Mouse (Mus musculus) intestine, embryonic 16.5 days (tissue): ENCODE measurements at regions not wholly inside any gene's neighbourhood (a gene's known extent, or its start where the extent isn't known, plus 50 kb on each side); places are given as distances from the start of the nearest gene placed in this dataset.

Experiments
- ATAC-seq: fragments of 200-750 bp; cut with Nextera tagmentation; 2 replicates; pipeline ENCODE4 v1.8.0; 2017; ENCODE audit warnings: moderate TSS enrichment, moderate library complexity
- H3K27ac ChIP-seq: fragments of 300-500 bp; sonication (generic); 2 replicates; pipeline ENCODE4 v1.5.1; 2014; ENCODE audit warnings: mild to moderate bottlenecking, low read length
- H3K27me3 ChIP-seq: fragments of 300-500 bp; sonication (generic); replicated peaks from 2 replicates; pipeline ENCODE4 v1.6.1; 2014; ENCODE audit warnings: low read length, control low read depth, mixed read lengths; ENCODE audit not compliant: control insufficient read depth, insufficient read depth
- H3K36me3 ChIP-seq: fragments of 300-500 bp; sonication (generic); 2 replicates; pipeline ENCODE4 v1.6.1; 2014; ENCODE audit warnings: low read length, control low read depth; ENCODE audit not compliant: control insufficient read depth, insufficient read depth
- H3K4me1 ChIP-seq: fragments of 300-500 bp; sonication (generic); 2 replicates; pipeline ENCODE4 v1.6.1; 2014; ENCODE audit warnings: low read length, control low read depth, mixed read lengths; ENCODE audit not compliant: control insufficient read depth, insufficient read depth
- H3K4me2 ChIP-seq: fragments of 300-500 bp; sonication (generic); 2 replicates; pipeline ENCODE4 v1.6.1; 2014; ENCODE audit warnings: low read depth, low read length, control low read depth
- H3K4me3 ChIP-seq: fragments of 300-500 bp; sonication (generic); 2 replicates; pipeline ENCODE4 v1.5.1; 2014; ENCODE audit warnings: mild to moderate bottlenecking, low read length
- H3K9ac ChIP-seq: fragments of 300-500 bp; sonication (generic); 2 replicates; pipeline ENCODE4 v1.6.1; 2014; ENCODE audit warnings: low read depth, low read length
- H3K9me3 ChIP-seq: fragments of 300-500 bp; sonication (generic); 2 replicates; pipeline ENCODE4 v1.6.1; 2016; ENCODE audit warnings: low read length, control low read depth; ENCODE audit not compliant: control insufficient read depth
- WGBS: fragments of 180-500 bp; shearing (Covaris S2); extraction: QIAGEN DNeasy Blood & Tissue Kit; methylation state at CpG from one replicate; pipeline ENCODE4 v1.1.7; 2014; 5-methylcytosine and 5-hydroxymethylcytosine counted together

DNA sequence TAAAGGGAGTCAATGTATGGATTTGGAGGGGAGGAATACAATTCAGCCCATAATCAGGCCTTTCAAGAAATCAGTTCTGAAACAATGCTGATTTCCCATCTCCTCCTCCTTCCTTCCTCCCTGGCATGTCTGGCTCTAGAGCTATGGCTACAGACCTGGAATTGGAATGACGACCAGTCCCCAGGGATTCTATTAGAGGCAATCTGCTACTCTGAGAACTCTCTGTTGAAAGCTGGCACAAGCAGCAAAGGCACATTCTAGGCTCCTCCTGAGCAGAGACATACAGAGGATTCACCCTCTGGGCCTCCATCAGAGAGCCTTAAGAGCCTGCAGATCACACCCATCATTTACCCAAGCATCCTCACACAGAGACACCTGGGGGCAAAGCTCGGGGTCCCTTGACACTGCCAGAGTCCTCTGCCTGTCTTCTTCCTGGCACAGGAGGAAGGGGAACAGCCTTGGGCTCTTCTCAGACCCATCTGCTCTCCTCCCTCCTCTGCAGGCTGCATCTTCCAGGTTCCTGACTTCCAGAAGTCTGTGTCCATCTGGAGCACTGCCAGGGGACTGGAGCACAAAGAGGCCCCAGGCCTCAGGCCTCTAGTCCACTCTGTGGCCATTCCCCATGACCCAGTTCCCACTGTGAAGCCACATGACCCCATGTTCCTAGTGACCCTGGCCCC, 176.2 kb downstream of the Rybp start:
- H3K4me3 ChIP-seq, result no peak overlapping the region
- peaks cover 14% of the 10 kb centered on the region for H3K4me1 ChIP-seq
- 66% methylated on average over 2 of the region's 2 CpGs for WGBS
- no peaks in the 10 kb centered on the region for H3K36me3 ChIP-seq
- ATAC-seq, result no peak
- H3K9me3 ChIP-seq, result no peaks in the 10 kb centered on the region
- H3K27ac ChIP-seq, result no peak overlapping the region
- no peak overlapping the region for H3K9ac ChIP-seq
- H3K27me3 ChIP-seq, result no peaks in the 10 kb centered on the region
- no peak overlapping the region for H3K4me2 ChIP-seq

DNA sequence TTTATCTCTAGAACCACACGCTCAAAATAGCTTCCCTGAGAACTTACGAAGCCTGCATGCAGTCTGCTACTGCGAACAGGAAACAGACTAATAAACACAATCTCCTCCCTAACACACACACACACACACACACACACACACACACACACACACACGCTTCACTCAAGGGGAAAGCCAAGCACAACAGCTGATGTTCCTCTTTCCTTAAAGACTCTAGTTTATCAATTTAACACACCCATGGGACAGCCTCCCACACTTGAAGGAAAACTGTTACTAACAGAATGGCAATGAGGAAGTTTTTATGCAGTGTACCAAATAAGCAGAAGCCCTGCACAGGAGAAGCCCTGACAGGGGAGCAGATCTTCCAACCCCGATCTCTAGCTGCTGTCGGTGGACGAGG, 177.3 kb downstream of the Rybp start:
- Histone ChIP-seq H3K9me3 (no peaks in the 10 kb centered on the region), H3K9ac (no peak overlapping the region), H3K4me3 (no peak overlapping the region), H3K4me1 (peaks cover 14% of the 10 kb centered on the region), H3K27ac (no peak overlapping the region; the same call in 1 of the 2 replicates), H3K36me3 (no peaks in the 10 kb centered on the region), H3K27me3 (no peaks in the 10 kb centered on the region), H3K4me2 (no peak overlapping the region)
- WGBS, result 32% methylated on average over 7 of the region's 7 CpGs
- peak; percentile 60; the same call in 1 of the 2 replicates for ATAC-seq

DNA sequence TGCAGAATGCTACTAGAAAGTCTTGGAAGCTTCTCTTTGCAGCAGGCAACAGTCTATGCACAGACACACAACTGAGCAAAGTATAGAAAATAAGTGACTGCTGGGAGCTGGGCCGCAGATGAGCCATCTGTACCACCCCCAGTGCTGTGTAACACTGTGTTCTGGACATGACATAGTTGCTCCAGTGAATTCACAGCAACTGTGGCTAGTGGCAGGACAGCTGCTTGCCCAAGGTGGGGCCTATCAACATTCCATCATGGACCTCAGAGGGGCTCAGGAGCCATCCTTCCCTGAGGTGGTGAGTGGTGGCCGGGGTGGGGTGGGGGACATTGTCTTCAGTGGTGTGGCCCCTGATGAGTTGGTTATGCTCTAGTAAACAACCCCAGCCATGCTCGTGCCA, 177.9 kb downstream of the Rybp start:
- H3K27ac ChIP-seq, result no peak overlapping the region
- H3K9ac ChIP-seq, result no peak overlapping the region
- no peaks in the 10 kb centered on the region for H3K36me3 ChIP-seq
- H3K9me3 ChIP-seq, result no peaks in the 10 kb centered on the region
- no peak for ATAC-seq
- peaks cover 14% of the 10 kb centered on the region for H3K4me1 ChIP-seq
- no peak overlapping the region for H3K4me2 ChIP-seq
- H3K27me3 ChIP-seq, result no peaks in the 10 kb centered on the region
- WGBS, result 57% methylated on average over 3 of the region's 3 CpGs
- no peak overlapping the region for H3K4me3 ChIP-seq

DNA sequence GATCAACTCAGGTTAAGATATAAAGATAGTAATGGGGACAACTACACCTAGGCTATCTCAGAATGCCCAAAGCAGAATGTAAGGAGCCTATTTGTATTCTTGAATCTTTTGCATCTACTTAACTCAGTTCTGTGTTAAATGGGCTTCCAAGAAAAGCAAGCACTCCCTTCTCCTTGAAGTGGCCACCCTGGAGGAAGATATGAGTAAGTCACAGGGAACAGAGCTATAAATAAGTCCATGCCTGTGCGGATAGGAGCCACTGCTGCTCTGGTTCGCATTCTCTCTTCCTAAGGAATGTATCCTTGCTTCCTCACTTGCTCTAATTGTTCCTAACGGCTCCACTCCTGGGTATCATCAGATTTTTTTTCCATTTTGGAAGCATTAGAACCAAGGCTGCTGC, 179.8 kb downstream of the Rybp start:
- Histone ChIP-seq H3K4me2 (no peak overlapping the region), H3K4me3 (no peak overlapping the region), H3K9ac (no peak overlapping the region), H3K27ac (no peak overlapping the region), H3K36me3 (no peaks in the 10 kb centered on the region), H3K27me3 (no peaks in the 10 kb centered on the region), H3K4me1 (peaks cover 19% of the 10 kb centered on the region), H3K9me3 (no peaks in the 10 kb centered on the region)
- WGBS, result 62% methylated on average over 3 of the region's 3 CpGs
- no peak for ATAC-seq

DNA sequence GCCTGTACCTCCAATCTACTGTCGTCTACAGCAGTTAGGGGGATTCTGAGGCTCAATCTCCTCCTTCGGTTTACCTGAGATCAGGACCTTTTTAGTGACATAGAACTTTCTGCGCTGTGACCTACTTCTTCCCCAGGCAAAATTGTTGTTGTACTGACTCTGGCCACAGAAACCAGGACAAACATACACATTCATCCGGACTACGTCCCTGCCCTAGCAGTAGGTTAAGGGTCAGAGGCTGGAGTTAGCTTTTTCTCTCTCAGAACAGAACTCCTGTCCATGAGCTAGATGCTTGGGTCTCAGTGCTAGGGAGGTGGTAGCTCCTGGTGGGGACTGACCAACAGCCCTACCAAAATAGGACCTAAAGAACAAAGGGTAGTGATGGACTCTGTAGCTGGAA, 180.2 kb downstream of the Rybp start:
- Histone ChIP-seq H3K4me3 (no peak overlapping the region), H3K4me1 (peaks cover 20% of the 10 kb centered on the region), H3K4me2 (no peak overlapping the region), H3K9ac (no peak overlapping the region), H3K27me3 (no peaks in the 10 kb centered on the region), H3K36me3 (no peaks in the 10 kb centered on the region), H3K9me3 (no peaks in the 10 kb centered on the region), H3K27ac (no peak overlapping the region)
- 87% methylated on average over 5 of the region's 5 CpGs for WGBS
- ATAC-seq, result no peak

DNA sequence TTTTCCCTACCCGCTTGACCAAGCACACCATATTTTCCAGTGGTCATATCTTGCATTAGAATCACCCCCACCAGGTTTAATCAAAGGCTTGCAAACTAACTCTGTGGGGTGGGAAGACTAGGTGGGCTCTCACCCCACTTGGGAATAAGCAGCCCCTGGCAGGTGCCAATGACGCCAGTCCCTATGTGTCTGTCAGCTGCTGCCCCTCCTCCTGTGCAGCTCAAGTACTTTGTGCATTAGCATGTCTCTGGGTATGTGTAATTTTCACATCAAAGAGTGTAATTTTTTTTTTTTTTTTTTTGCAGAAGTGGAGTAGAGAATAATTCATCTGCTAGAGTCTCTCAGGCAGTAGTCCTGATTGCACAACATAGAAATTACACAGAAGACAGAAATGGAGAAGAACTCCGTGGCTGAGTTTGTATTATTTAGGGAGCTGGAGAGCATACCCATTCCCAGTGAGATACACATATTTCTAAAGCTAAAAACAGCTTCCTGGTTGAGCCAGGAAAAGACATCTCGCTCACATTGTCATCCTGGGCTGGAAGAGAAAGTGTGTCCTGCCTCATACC, 186.6 kb downstream of the Rybp start:
- H3K9me3 ChIP-seq, result no peaks in the 10 kb centered on the region
- no peaks in the 10 kb centered on the region for H3K36me3 ChIP-seq
- no peak overlapping the region for H3K4me2 ChIP-seq
- H3K4me1 ChIP-seq, result peaks cover 15% of the 10 kb centered on the region
- no peak overlapping the region for H3K9ac ChIP-seq
- no peaks in the 10 kb centered on the region for H3K27me3 ChIP-seq
- H3K27ac ChIP-seq, result no peak overlapping the region
- H3K4me3 ChIP-seq, result no peak overlapping the region
- 84% methylated on average over 4 of the region's 4 CpGs for WGBS
- no peak for ATAC-seq

DNA sequence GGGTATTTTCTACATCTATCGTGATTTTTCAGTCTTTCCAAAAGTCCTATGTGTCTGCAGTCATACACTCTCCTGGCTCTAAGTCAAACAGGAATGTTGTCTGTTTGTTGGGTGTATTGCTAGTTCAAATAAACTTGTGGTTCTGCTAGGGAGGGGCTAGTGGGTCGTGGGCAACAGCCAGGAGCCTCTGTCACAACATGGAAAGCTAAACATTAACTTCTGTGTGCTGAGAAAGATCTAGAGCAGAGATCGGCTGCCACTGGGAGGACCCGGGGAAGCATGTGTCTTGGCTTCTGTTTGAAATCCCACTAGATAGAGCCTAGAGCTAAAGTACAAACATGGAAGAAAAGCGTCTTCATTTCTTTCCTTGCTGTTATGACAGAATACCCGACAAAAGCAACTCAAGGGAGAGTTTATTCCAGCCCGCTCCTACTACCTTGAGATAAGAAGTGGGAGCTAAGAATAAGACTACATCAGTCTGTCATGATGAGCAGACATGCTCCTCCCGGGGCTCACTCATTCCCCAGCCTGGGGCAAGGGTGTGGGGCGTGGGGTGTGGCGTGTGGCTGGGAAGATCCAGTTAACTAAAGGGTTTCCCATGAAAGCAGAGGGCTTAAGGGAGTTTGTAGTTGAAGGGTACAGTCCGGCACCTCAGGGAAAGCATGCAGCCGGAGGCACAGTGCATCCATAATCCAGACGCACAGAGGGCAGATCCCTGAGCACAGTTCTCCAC, 190.7 kb downstream of the Rybp start:
- peaks cover 10% of the 10 kb centered on the region for H3K4me1 ChIP-seq
- peak; percentile 74 for ATAC-seq
- 47% methylated on average over 13 of the region's 13 CpGs for WGBS

DNA sequence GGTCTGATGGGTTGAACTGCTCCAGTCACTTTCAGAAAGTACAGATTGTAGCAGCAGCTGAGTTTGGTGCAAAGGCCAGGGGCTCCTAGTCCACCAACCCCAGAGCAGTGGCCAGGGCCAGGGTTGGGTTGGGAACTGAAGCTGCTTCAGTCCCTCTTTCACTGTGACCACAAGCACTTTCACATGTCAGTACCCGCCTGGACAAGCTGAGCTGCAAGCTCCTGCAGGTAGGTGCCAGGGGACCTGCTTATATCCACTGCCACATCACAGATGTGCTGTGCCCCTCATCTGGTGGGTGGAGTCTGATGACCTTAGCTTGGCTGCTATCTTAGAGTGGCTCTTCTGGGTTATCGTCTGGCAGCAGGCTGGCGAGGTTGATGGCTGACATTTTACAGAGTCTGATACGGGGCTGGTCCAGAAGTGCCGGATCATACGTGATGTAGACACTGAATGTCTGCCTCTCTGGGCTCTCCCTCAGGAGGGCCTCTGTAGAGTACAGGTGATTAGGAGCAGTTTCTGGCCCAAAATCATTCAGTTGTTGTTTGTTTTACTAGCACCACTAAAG, 192.6 kb downstream of the Rybp start:
- Histone ChIP-seq H3K27ac (no peak overlapping the region), H3K9me3 (no peaks in the 10 kb centered on the region), H3K9ac (no peak overlapping the region), H3K4me1 (peaks cover 10% of the 10 kb centered on the region), H3K4me3 (no peak overlapping the region), H3K4me2 (no peak overlapping the region), H3K27me3 (no peaks in the 10 kb centered on the region), H3K36me3 (no peaks in the 10 kb centered on the region)
- 95% methylated on average over 6 of the region's 6 CpGs for WGBS
- ATAC-seq, result no peak

More for the DNA sequence above, 190.7 kb downstream of the Rybp start:
- H3K36me3 ChIP-seq, result no peaks in the 10 kb centered on the region
- no peaks in the 10 kb centered on the region for H3K9me3 ChIP-seq
- H3K27ac ChIP-seq, result no peak overlapping the region
- H3K27me3 ChIP-seq, result no peaks in the 10 kb centered on the region
- no peak overlapping the region for H3K4me3 ChIP-seq
- no peak overlapping the region for H3K4me2 ChIP-seq
- H3K9ac ChIP-seq, result no peak overlapping the region

DNA sequence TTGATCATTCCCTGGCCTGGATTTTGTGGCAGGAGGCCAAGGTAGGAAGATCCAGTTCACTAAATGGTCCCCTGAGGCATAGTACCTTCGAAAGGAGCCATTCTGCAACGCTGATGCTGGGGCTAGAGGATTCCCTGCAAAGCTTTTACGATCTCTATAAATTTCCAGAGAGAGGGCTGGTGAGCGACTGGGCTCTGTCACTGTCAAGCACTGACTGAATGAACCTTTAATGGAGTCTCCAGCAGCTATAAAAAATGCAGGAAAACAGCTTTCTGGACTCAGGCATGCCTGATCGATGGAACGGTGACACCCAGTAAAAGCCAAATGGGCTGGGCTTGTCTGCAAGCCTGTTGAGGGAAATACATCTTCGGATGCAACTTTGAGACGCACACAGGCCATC, 194.4 kb downstream of the Rybp start:
- ATAC-seq, result no peak
- no peak overlapping the region for H3K4me3 ChIP-seq
- no peak overlapping the region for H3K27ac ChIP-seq
- no peak overlapping the region for H3K4me2 ChIP-seq
- no peak overlapping the region for H3K9ac ChIP-seq
- 36% methylated on average over 8 of the region's 8 CpGs for WGBS
- no peaks in the 10 kb centered on the region for H3K36me3 ChIP-seq
- H3K27me3 ChIP-seq, result no peaks in the 10 kb centered on the region
- no peaks in the 10 kb centered on the region for H3K9me3 ChIP-seq
- H3K4me1 ChIP-seq, result peaks cover 10% of the 10 kb centered on the region
